Mouse (Mus musculus): Measurements from ENCODE around the gene Tacr1. TPM values are rescaled to one million over a fixed set of nuclear protein-coding genes. Genes with fewer than 3 reads are reported as not detected.

Tacr1 gene
- polyA plus RNA-seq, 1 experiment from 2014 or later: 0.56 TPM

DNA sequence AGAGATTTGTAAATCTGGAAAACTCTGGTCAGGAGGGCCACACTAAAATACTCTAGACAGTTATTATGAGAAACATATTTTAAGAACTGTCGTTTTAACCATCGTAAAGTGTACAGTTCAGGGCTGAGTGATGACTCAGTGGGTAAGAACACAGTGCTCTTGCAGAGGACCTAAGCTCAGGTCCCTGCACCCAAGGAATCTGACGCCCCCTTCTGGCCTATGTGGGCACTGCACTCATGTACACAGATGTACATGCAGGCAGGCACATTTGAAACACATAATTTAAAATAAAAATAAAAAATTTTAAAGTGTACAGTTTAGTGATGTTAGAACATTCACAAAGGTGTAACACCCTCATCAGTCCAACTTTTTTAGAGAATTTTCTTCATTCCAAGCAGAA lies 147.1 kb downstream of the Tacr1 start:
- no peaks in the 10 kb centered on the region for H3K9me3 ChIP-seq (replicated peaks; ENCODE audit: control insufficient read depth, low read length)
- no peaks in the 10 kb centered on the region for H3K27me3 ChIP-seq (ENCODE audit: control insufficient read depth, insufficient read depth, low read length)
- no peak overlapping the region for H3K9ac ChIP-seq (replicated peaks; ENCODE audit: low read length)
- no peak overlapping the region for H3K4me2 ChIP-seq (ENCODE audit: low read depth, low read length)
- ATAC-seq (replicated peaks; ENCODE audit: insufficient number of reproducible peaks, low FRiP score, low TSS enrichment, low read depth): no peak
- no peaks in the 10 kb centered on the region; the same call in 1 of the 2 replicates for H3K4me1 ChIP-seq (ENCODE audit: control insufficient read depth, insufficient read depth, low read length)
- no peak overlapping the region for H3K4me3 ChIP-seq (ENCODE audit: low read depth, low read length)
- no peak overlapping the region for H3K27ac ChIP-seq (replicated peaks; ENCODE audit: low read depth, low read length)
- H3K36me3 ChIP-seq (replicated peaks; ENCODE audit: control insufficient read depth, insufficient read depth, low read depth, low read length): no peaks in the 10 kb centered on the region
- WGBS: 63% methylated on average over 3 of the region's 3 CpGs
- no peak for DNase-seq (ENCODE audit: low spot score)

DNA sequence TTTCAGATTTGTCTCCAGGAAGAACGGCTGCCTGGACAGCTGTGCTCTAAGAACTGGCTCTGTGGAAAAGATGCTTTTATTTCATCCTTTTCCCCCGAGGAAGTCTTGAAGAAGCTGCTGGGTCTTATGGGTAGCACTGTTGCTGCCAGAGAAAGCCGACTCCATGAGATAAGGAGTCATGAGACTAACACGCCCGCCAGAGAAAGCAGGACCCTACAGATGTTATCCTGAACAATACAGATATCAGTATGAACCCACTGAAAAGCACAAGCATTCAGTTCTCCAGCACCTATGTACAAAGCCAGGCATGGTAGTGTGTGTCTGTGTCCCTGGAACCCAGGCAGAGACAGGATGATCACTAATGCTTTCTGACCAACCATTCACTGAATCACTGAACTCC lies 173.3 kb downstream of the Tacr1 start:
- no peak overlapping the region for H3K4me2 ChIP-seq (ENCODE audit: low read depth, low read length)
- no peak for DNase-seq (ENCODE audit: low spot score)
- no peak overlapping the region for H3K27ac ChIP-seq (replicated peaks; ENCODE audit: low read depth, low read length)
- H3K4me1 ChIP-seq (ENCODE audit: control insufficient read depth, insufficient read depth, low read length): no peaks in the 10 kb centered on the region
- 79% methylated on average over 5 of the region's 5 CpGs for WGBS
- no peak overlapping the region for H3K4me3 ChIP-seq (ENCODE audit: low read depth, low read length)
- no peaks in the 10 kb centered on the region for H3K9me3 ChIP-seq (replicated peaks; ENCODE audit: control insufficient read depth, low read length)
- H3K36me3 ChIP-seq (replicated peaks; ENCODE audit: control insufficient read depth, insufficient read depth, low read depth, low read length): no peaks in the 10 kb centered on the region
- ATAC-seq (replicated peaks; ENCODE audit: insufficient number of reproducible peaks, low FRiP score, low TSS enrichment, low read depth): no peak
- no peaks in the 10 kb centered on the region for H3K27me3 ChIP-seq (ENCODE audit: control insufficient read depth, insufficient read depth, low read length)
- no peak overlapping the region for H3K9ac ChIP-seq (replicated peaks; ENCODE audit: low read length)

DNA sequence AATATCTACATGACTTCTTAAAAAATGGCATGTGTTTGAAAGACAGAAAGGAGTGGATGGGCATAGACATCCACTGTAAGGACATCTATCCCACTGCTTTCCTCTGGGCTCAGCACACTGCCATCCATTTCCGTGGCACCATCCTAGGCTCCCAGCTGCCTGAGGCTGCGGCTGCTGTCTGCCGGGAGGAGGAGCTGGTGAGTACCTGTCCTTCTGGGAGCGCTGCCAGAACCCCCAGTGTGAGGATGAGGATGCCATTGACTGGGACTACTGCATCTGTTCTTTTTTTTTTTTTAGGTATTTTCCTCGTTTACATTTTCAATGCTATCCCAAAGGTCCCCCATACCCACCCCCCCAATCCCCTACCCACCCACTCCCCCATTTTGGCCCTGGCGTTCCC lies 183.3 kb downstream of the Tacr1 start:
- WGBS: 64% methylated on average over 5 of the region's 6 CpGs
- no peak for ATAC-seq (replicated peaks; ENCODE audit: insufficient number of reproducible peaks, low FRiP score, low TSS enrichment, low read depth)

DNA sequence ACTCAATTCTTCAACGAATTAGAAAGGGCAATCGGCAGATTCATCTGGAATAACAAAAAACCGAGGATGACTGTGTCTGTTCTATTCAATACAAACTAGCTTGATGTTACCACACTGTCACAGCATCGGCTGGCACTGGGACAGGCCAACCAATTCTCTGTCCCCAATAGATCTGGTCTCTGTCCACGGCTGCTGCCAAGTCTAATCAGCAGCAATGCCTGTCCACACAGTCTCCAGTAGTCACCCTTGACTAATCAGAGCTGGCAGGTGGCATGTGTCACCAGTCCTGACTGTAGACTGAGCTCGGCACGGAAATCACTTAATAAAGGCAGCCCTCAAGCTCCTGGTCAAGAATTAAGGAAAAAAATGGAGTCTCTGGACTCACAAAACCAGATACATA lies 187.3 kb downstream of the Tacr1 start:
- Histone ChIP-seq H3K27me3 (ENCODE audit: control insufficient read depth, insufficient read depth, low read length) (no peaks in the 10 kb centered on the region), H3K4me1 (ENCODE audit: control insufficient read depth, insufficient read depth, low read length) (no peaks in the 10 kb centered on the region), H3K9ac (replicated peaks; ENCODE audit: low read length) (no peak overlapping the region), H3K9me3 (replicated peaks; ENCODE audit: control insufficient read depth, low read length) (no peaks in the 10 kb centered on the region), H3K36me3 (replicated peaks; ENCODE audit: control insufficient read depth, insufficient read depth, low read depth, low read length) (no peaks in the 10 kb centered on the region), H3K4me2 (ENCODE audit: low read depth, low read length) (no peak overlapping the region), H3K4me3 (ENCODE audit: low read depth, low read length) (no peak overlapping the region), H3K27ac (replicated peaks; ENCODE audit: low read depth, low read length) (no peak overlapping the region)
- ATAC-seq (replicated peaks; ENCODE audit: insufficient number of reproducible peaks, low FRiP score, low TSS enrichment, low read depth): no peak
- no peak for DNase-seq (ENCODE audit: low spot score)
- WGBS: 85% methylated on average over 7 of the region's 7 CpGs

More for the DNA sequence above, 183.3 kb downstream of the Tacr1 start:
- DNase-seq (ENCODE audit: low spot score): no peak
- no peak overlapping the region for H3K4me2 ChIP-seq (ENCODE audit: low read depth, low read length)
- H3K9ac ChIP-seq (replicated peaks; ENCODE audit: low read length): no peak overlapping the region
- no peak overlapping the region for H3K4me3 ChIP-seq (ENCODE audit: low read depth, low read length)
- H3K27me3 ChIP-seq (ENCODE audit: control insufficient read depth, insufficient read depth, low read length): no peaks in the 10 kb centered on the region
- H3K27ac ChIP-seq (replicated peaks; ENCODE audit: low read depth, low read length): no peak overlapping the region
- no peaks in the 10 kb centered on the region for H3K36me3 ChIP-seq (replicated peaks; ENCODE audit: control insufficient read depth, insufficient read depth, low read depth, low read length)
- H3K9me3 ChIP-seq (replicated peaks; ENCODE audit: control insufficient read depth, low read length): no peaks in the 10 kb centered on the region
- H3K4me1 ChIP-seq (ENCODE audit: control insufficient read depth, insufficient read depth, low read length): no peaks in the 10 kb centered on the region

DNA sequence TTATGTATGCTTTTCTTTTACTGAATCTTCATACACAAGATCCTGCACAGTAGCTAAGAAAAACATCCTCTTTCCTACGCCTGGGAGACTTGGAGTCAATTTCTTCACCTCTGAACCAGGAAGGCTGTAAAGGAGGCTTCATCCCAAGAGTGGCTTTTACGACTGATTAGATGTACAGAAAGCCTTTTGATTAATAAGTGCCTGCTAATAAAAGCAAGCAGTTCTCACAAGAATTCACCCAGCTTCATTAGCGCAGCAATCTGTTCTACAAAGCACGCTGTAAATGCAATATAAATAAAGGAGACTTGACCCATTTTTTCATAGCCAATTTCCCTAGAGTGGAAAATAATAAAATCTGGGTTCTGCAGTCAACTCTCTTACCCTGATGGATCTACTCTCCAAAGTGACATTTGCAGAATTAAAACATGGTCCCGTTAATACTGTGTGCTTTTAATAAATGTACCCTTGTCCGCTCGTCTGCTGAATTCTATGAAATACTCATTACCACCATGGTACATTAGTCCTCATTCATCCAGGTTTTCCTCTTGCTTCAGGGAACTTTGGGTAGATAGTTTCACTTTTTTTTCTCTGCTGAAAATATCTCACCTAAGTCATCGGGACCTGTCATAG lies 193.4 kb downstream of the Tacr1 start:
- Histone ChIP-seq H3K4me1 (ENCODE audit: control insufficient read depth, insufficient read depth, low read length) (no peaks in the 10 kb centered on the region), H3K36me3 (replicated peaks; ENCODE audit: control insufficient read depth, insufficient read depth, low read depth, low read length) (no peaks in the 10 kb centered on the region), H3K27ac (replicated peaks; ENCODE audit: low read depth, low read length) (no peak overlapping the region), H3K27me3 (ENCODE audit: control insufficient read depth, insufficient read depth, low read length) (no peaks in the 10 kb centered on the region), H3K4me3 (ENCODE audit: low read depth, low read length) (no peak overlapping the region), H3K4me2 (ENCODE audit: low read depth, low read length) (no peak overlapping the region), H3K9me3 (replicated peaks; ENCODE audit: control insufficient read depth, low read length) (no peaks in the 10 kb centered on the region), H3K9ac (replicated peaks; ENCODE audit: low read length) (no peak overlapping the region)
- 78% methylated on average over 8 of the region's 8 CpGs for WGBS
- no peak for ATAC-seq (replicated peaks; ENCODE audit: insufficient number of reproducible peaks, low FRiP score, low TSS enrichment, low read depth)
- DNase-seq (ENCODE audit: low spot score): no peak

DNA sequence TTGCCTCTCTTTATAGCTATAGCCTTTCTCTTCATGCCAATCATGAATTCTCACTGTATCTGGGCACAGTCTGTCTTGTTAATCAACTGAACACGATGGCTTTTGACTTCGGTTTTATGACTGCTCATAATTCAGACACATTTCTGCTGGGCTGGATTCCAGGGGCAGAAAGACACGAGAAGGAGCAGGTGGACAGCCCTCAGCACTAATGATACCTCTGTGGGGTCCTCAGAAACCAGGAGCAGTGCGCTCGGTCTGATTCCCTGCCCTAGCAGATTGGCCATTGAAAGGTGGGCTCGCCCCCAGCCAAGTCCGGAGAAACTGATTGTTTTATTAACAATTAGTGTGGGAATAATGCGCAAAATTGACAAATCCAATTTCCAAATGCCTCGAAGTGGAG lies 201.1 kb downstream of the Tacr1 start:
- 86% methylated on average over 9 of the region's 9 CpGs for WGBS
- Histone ChIP-seq H3K9ac (replicated peaks; ENCODE audit: low read length) (no peak overlapping the region), H3K27ac (replicated peaks; ENCODE audit: low read depth, low read length) (no peak overlapping the region)

DNA sequence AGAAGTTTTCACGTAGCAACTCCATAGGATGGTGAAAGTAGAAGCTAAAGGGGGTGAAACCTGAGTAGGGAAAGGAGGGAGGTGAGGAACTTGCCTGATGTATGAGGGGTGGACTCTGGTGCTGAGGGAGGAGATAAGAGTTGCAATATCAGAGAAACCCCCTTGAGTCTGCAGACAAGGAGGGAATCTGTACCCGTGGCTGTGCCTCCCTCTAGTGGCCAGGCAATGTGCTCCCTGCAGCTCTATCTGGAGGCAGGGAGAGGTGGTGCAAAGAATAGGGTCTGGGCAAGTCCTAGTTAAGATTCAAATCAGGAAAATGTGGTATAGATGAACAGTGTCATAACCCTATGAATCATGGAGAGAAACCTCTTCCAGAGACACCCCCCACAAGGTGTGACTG lies 201.5 kb downstream of the Tacr1 start:
- H3K27ac ChIP-seq (replicated peaks; ENCODE audit: low read depth, low read length): no peak overlapping the region
- no peak overlapping the region for H3K9ac ChIP-seq (replicated peaks; ENCODE audit: low read length)
- H3K4me2 ChIP-seq (ENCODE audit: low read depth, low read length): no peak overlapping the region
- peak; percentile 52 for DNase-seq (ENCODE audit: low spot score)
- H3K4me3 ChIP-seq (ENCODE audit: low read depth, low read length): no peak overlapping the region
- no peaks in the 10 kb centered on the region for H3K27me3 ChIP-seq (ENCODE audit: control insufficient read depth, insufficient read depth, low read length)
- ATAC-seq (replicated peaks; ENCODE audit: insufficient number of reproducible peaks, low FRiP score, low TSS enrichment, low read depth): 0 out of 2 replicates have a peak, but pooled peaks have one; percentile 44
- H3K4me1 ChIP-seq (ENCODE audit: control insufficient read depth, insufficient read depth, low read length): no peaks in the 10 kb centered on the region
- WGBS: 42% methylated on average over 2 of the region's 2 CpGs
- no peaks in the 10 kb centered on the region for H3K9me3 ChIP-seq (replicated peaks; ENCODE audit: control insufficient read depth, low read length)
- H3K36me3 ChIP-seq (replicated peaks; ENCODE audit: control insufficient read depth, insufficient read depth, low read depth, low read length): no peaks in the 10 kb centered on the region

More for the DNA sequence above, 201.1 kb downstream of the Tacr1 start:
- Histone ChIP-seq H3K9me3 (replicated peaks; ENCODE audit: control insufficient read depth, low read length) (no peaks in the 10 kb centered on the region), H3K36me3 (replicated peaks; ENCODE audit: control insufficient read depth, insufficient read depth, low read depth, low read length) (no peaks in the 10 kb centered on the region), H3K4me2 (ENCODE audit: low read depth, low read length) (no peak overlapping the region), H3K27me3 (ENCODE audit: control insufficient read depth, insufficient read depth, low read length) (no peaks in the 10 kb centered on the region), H3K4me1 (ENCODE audit: control insufficient read depth, insufficient read depth, low read length) (no peaks in the 10 kb centered on the region), H3K4me3 (ENCODE audit: low read depth, low read length) (no peak overlapping the region)
- DNase-seq (ENCODE audit: low spot score): no peak
- ATAC-seq (replicated peaks; ENCODE audit: insufficient number of reproducible peaks, low FRiP score, low TSS enrichment, low read depth): no peak

DNA sequence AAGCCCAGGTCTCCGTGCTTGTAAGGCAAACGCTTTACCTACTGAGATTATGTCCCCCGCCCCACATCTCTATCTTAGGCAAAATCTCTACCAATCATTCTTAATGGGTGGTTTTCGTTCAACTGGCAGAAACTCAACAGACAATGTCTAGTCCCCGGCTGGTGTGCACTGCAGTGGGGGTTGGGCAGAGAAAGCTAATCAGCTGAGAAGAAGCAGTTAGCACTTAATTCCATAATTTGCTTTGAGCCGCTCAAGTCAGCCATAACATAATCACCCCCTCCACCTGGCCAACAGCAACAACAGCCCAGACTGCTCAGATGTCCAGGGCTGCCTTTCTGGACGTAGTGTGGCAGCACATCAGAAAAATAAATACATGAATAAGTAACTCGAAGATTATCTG lies 202.7 kb downstream of the Tacr1 start:
- H3K27ac ChIP-seq (replicated peaks; ENCODE audit: low read depth, low read length): no peak overlapping the region
- no peaks in the 10 kb centered on the region for H3K4me1 ChIP-seq (ENCODE audit: control insufficient read depth, insufficient read depth, low read length)
- H3K4me2 ChIP-seq (ENCODE audit: low read depth, low read length): no peak overlapping the region
- H3K36me3 ChIP-seq (replicated peaks; ENCODE audit: control insufficient read depth, insufficient read depth, low read depth, low read length): no peaks in the 10 kb centered on the region
- no peak overlapping the region for H3K9ac ChIP-seq (replicated peaks; ENCODE audit: low read length)
- H3K9me3 ChIP-seq (replicated peaks; ENCODE audit: control insufficient read depth, low read length): no peaks in the 10 kb centered on the region
- H3K27me3 ChIP-seq (ENCODE audit: control insufficient read depth, insufficient read depth, low read length): no peaks in the 10 kb centered on the region
- peak; percentile 3 for DNase-seq (ENCODE audit: low spot score)
- no peak overlapping the region for H3K4me3 ChIP-seq (ENCODE audit: low read depth, low read length)
- WGBS: 53% methylated on average over 8 of the region's 8 CpGs
- ATAC-seq (replicated peaks; ENCODE audit: insufficient number of reproducible peaks, low FRiP score, low TSS enrichment, low read depth): no peak

Data from embryonic facial prominence, embryonic 11.5 days (tissue).